Mouse (Mus musculus) erythroblast, embryonic 14.5 days (primary cell): ENCODE results near the gene Sdsl.

Experiments
- GATA1 ChIP-seq: IDR thresholded peaks from 2 replicates; pipeline ENCODE4 v1.6.1; 2012; ENCODE audit warnings: low read length, inconsistent platforms, mixed read lengths
- TAL1 ChIP-seq: IDR thresholded peaks from 3 replicates; pipeline ENCODE4 v1.6.1; 2012; ENCODE audit warnings: low read length, inconsistent platforms, mixed read lengths

- TF ChIP-seq GATA1 (no peak), TAL1 (no peak)
These were observed 3.3 kb upstream of the Sdsl start for GRCm38 (mm10) chr5:120475861-120476260.
